Mouse (Mus musculus): ENCODE results near the gene Capn12. TPM values are rescaled to one million over a fixed set of nuclear protein-coding genes. Genes with fewer than 3 reads are reported as not detected.

Gene Capn12
- polyA plus RNA-seq, 1 experiment from 2014 or later: 0.61 TPM

DNA sequence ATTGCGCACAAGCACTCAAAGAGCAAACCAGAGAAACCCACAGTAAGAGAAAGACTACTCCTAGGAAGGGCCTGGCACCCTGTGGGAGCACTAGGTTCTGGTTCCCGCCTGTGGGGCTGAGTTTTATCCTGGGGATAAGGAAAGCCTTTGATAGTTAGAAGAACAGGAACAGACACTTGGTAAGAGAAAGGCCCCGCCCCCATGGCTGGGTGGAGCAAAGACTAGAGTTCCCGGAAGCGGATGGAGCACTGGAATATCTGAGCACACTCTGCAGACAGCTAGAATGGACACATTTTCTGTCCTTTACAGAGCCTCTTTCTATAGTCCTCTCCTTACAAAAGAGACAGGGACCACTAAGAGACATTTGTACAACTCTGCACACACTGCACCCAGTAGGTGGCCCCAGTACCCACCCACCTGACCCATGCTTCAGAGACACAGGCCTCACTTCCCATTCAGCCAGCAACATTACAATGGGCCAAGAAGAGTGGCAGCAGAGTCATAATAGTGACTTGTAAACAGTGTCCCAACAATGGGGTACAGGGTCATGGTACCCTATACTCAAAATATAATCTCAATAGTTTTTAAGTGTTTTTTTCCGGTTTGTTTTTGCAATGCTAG lies 51.3 kb downstream of the Capn12 start:
- Histone ChIP-seq H3K9ac (no peak overlapping the region), H3K4me1 (ENCODE audit: insufficient read depth) (peaks cover 22% of the 10 kb centered on the region), H3K27me3 (ENCODE audit: insufficient read depth, low read length) (no peaks in the 10 kb centered on the region), H3K27ac (ENCODE audit: low read depth) (peak overlapping the region; percentile 21; the same call in 1 of the 2 replicates), H3K36me3 (ENCODE audit: insufficient read depth) (0 out of 2 replicates have a peak, but pooled peaks cover 9% of the 10 kb centered on the region), H3K4me3 (ENCODE audit: low read depth, low read length) (no peak overlapping the region), H3K4me2 (no peak overlapping the region), H3K9me3 (ENCODE audit: low read depth, low read length) (no peaks in the 10 kb centered on the region)
- peak; percentile 63 for DNase-seq
- WGBS: 68% methylated on average over 6 of the region's 6 CpGs
- no peak for TF ChIP-seq CTCF (IDR thresholded peaks at IDR 0.05; ENCODE audit: low read depth)
- ATAC-seq (ENCODE audit: insufficient read depth): no peak

DNA sequence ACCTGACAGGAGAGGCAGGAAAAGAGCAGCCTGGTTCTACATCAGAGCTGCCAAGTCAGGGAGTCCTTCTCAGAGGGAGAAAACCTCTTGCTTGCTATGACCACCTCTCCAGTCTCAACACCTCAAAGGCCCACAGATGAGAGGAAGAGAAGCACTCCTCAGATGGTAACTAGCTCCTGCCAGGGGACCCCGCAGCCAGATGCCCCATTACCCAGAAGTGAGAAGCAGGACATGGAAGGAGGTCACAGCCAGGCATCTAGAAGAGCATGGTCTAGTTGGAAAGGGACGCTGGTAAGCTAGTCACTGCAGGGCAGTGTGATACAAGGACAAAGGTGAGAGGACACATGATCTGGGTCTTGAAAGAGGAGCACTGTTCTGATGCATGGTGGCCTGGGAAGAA lies 52.6 kb downstream of the Capn12 start:
- Histone ChIP-seq H3K36me3 (ENCODE audit: insufficient read depth) (0 out of 2 replicates have a peak, but pooled peaks cover 9% of the 10 kb centered on the region), H3K27ac (ENCODE audit: low read depth) (no peak overlapping the region), H3K4me3 (ENCODE audit: low read depth, low read length) (no peak overlapping the region), H3K27me3 (ENCODE audit: insufficient read depth, low read length) (no peaks in the 10 kb centered on the region), H3K9ac (no peak overlapping the region), H3K4me1 (ENCODE audit: insufficient read depth) (peaks cover 22% of the 10 kb centered on the region), H3K9me3 (ENCODE audit: low read depth, low read length) (no peaks in the 10 kb centered on the region), H3K4me2 (no peak overlapping the region)
- no peak for ATAC-seq (ENCODE audit: insufficient read depth)
- WGBS: 91% methylated on average over 2 of the region's 2 CpGs
- TF ChIP-seq CTCF (IDR thresholded peaks at IDR 0.05; ENCODE audit: low read depth): no peak
- no peak for DNase-seq

DNA sequence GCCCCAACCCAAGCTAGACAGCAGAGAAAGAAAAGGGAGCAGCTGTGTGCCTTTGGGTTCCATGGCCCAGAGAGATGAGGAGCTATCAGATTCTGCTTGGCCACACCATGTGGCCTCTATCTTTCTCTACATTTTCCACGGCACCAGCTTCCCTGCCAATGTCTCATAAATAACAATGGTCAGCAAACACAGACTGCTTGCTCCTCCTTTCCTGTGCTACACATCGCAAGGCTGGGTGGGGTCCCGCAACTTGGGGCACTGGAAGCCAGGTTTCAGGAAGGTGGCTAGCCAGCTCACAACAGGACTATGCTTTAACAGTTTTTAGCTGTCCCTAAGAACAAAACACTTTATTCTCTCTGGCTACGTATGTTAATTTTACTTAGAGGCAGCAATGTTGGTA lies 55.6 kb downstream of the Capn12 start:
- no peak for TF ChIP-seq CTCF (IDR thresholded peaks at IDR 0.05; ENCODE audit: low read depth)
- Histone ChIP-seq H3K27me3 (ENCODE audit: insufficient read depth, low read length) (no peaks in the 10 kb centered on the region), H3K4me1 (ENCODE audit: insufficient read depth) (peaks cover 21% of the 10 kb centered on the region), H3K9ac (no peak overlapping the region), H3K27ac (ENCODE audit: low read depth) (peak overlapping the region; percentile 27; the same call in 1 of the 2 replicates), H3K4me2 (no peak overlapping the region), H3K9me3 (ENCODE audit: low read depth, low read length) (no peaks in the 10 kb centered on the region), H3K4me3 (ENCODE audit: low read depth, low read length) (no peak overlapping the region), H3K36me3 (ENCODE audit: insufficient read depth) (0 out of 2 replicates have a peak, but pooled peaks cover 11% of the 10 kb centered on the region)
- 49% methylated on average over 4 of the region's 4 CpGs for WGBS
- no peak for ATAC-seq (ENCODE audit: insufficient read depth)
- DNase-seq: no peak

DNA sequence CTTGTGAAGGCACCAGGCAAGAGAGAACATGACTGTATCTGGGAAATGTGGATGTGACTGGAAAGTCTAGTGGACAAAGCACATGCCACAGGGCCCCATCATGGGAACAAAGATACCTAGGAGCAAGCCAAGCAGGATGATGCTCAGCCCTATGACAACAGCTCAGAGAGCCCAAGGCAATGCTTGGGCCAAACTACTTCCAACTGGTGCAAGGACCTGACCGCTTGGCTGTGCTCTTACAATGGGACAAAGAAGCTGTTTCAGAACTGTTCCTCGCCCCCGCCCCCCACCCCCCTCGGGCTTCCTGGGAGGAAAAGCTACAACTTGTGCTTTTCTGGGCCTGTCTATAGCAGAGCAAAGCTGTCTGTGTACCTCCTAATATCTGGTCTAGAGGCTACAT lies 57.4 kb downstream of the Capn12 start:
- no peak overlapping the region for H3K4me3 ChIP-seq (ENCODE audit: low read depth, low read length)
- H3K4me2 ChIP-seq: no peak overlapping the region
- WGBS: 83% methylated on average over 4 of the region's 4 CpGs
- DNase-seq: no peak
- H3K9me3 ChIP-seq (ENCODE audit: low read depth, low read length): no peaks in the 10 kb centered on the region
- H3K36me3 ChIP-seq (ENCODE audit: insufficient read depth): peaks cover 21% of the 10 kb centered on the region; the same call in 1 of the 2 replicates
- no peak for ATAC-seq (ENCODE audit: insufficient read depth)
- H3K27me3 ChIP-seq (ENCODE audit: insufficient read depth, low read length): no peaks in the 10 kb centered on the region
- TF ChIP-seq CTCF (IDR thresholded peaks at IDR 0.05; ENCODE audit: low read depth): no peak
- H3K4me1 ChIP-seq (ENCODE audit: insufficient read depth): peaks cover 23% of the 10 kb centered on the region
- H3K9ac ChIP-seq: no peak overlapping the region
- peak overlapping the region; percentile 31; the same call in 1 of the 2 replicates for H3K27ac ChIP-seq (ENCODE audit: low read depth)

DNA sequence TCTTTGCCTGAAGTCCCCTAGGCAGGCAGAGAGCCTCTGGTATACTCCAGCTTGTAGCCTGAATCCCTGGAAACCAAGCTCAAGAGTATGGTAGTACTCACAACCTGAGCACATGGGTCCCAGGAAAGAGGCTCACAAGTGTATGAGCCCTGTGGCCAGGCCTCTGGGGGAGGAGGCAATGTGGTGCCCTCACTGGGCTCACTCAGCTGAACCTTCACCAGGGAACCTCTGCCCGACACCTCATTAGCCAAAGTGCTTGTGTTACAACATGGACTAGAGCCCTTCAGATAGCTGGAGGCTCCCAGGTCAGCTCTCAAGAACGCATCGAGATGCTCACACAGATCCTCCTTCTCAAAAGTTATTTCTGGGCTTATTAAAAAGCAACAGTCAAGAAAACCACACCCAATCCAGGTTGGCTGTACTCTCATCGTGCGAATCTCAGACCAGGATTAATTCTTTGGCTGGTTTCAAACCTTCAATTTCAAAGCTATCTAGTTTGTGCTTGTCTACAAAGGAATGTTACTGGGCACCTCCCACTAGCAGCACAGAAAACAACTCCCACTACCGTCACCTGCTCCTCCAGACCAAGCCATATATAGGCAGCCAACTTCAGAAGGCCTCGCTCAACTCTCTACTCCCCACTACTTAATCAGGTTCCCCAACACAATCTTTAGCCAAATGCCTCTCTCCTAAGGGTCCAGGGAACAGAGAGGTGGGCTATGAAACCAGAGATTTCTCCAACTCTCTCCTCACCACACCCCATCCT lies 58.4 kb downstream of the Capn12 start:
- no peak for TF ChIP-seq CTCF (IDR thresholded peaks at IDR 0.05; ENCODE audit: low read depth)
- Histone ChIP-seq H3K9ac (no peak overlapping the region), H3K9me3 (ENCODE audit: low read depth, low read length) (no peaks in the 10 kb centered on the region), H3K36me3 (ENCODE audit: insufficient read depth) (peaks cover 15% of the 10 kb centered on the region; the same call in 1 of the 2 replicates), H3K27me3 (ENCODE audit: insufficient read depth, low read length) (no peaks in the 10 kb centered on the region), H3K27ac (ENCODE audit: low read depth) (peak overlapping the region; percentile 31; the same call in 1 of the 2 replicates), H3K4me2 (no peak overlapping the region), H3K4me1 (ENCODE audit: insufficient read depth) (peaks cover 26% of the 10 kb centered on the region), H3K4me3 (ENCODE audit: low read depth, low read length) (no peak overlapping the region)
- WGBS: 70% methylated on average over 7 of the region's 7 CpGs
- DNase-seq (no peak), ATAC-seq (ENCODE audit: insufficient read depth) (no peak)

DNA sequence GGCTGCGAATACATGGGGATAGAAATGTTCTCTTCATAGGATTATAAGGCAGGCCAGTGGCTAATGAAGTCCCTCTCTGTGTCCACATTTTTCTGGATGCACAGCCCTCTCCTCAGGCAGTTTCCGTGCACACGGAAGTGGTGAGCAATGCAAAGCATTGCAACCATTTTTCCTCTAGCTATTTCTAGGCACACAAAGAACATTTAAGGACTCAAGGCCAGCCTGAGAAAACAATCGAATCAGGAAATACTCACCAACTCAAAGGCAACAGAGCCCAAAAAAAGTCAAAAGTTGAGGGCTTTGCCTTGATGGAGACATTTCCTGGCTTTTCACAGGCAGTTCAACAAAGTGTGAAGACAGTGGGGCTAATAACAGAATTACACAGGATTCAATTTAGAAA lies 59.9 kb downstream of the Capn12 start:
- Histone ChIP-seq H3K4me1 (ENCODE audit: insufficient read depth) (peaks cover 41% of the 10 kb centered on the region), H3K4me2 (0 out of 2 replicates have a peak overlapping the region, but pooled peaks have one; percentile 5), H3K9me3 (ENCODE audit: low read depth, low read length) (no peaks in the 10 kb centered on the region), H3K9ac (no peak overlapping the region), H3K27ac (ENCODE audit: low read depth) (peak overlapping the region; percentile 75), H3K27me3 (ENCODE audit: insufficient read depth, low read length) (no peaks in the 10 kb centered on the region), H3K36me3 (ENCODE audit: insufficient read depth) (peaks cover 15% of the 10 kb centered on the region; the same call in 1 of the 2 replicates), H3K4me3 (ENCODE audit: low read depth, low read length) (no peak overlapping the region)
- WGBS: 54% methylated on average over 4 of the region's 4 CpGs
- DNase-seq (peak; percentile 53), ATAC-seq (ENCODE audit: insufficient read depth) (no peak)
- TF ChIP-seq CTCF (IDR thresholded peaks at IDR 0.05; ENCODE audit: low read depth): no peak

DNA sequence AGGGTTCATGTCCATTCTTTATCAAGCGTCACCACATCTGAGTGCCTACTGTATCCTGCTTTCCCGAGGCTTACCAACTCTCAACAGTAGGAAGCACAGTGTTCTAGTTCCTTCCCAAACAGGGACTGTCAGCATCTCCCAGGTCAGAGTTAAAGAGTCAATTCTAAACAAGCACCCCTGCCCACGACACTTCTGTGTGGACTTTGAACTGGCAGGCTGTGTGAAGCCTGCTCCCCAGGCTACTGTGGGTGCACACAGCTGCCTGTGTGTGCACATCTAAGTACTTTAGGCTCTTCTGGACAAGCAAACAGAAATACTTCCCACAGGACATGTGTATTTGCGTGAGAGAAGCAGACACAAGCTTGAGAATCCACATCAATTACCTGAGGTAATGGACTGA lies 60.3 kb downstream of the Capn12 start:
- Histone ChIP-seq H3K4me2 (no peak overlapping the region), H3K27me3 (ENCODE audit: insufficient read depth, low read length) (no peaks in the 10 kb centered on the region), H3K36me3 (ENCODE audit: insufficient read depth) (peaks cover 15% of the 10 kb centered on the region; the same call in 1 of the 2 replicates), H3K4me3 (ENCODE audit: low read depth, low read length) (no peak overlapping the region), H3K9ac (no peak overlapping the region), H3K27ac (ENCODE audit: low read depth) (peak overlapping the region; percentile 75), H3K4me1 (ENCODE audit: insufficient read depth) (peaks cover 42% of the 10 kb centered on the region), H3K9me3 (ENCODE audit: low read depth, low read length) (no peaks in the 10 kb centered on the region)
- TF ChIP-seq CTCF (IDR thresholded peaks at IDR 0.05; ENCODE audit: low read depth): no peak
- no peak for DNase-seq
- ATAC-seq (ENCODE audit: insufficient read depth): no peak
- WGBS: 43% methylated on average over 4 of the region's 4 CpGs

Other genes starting within 250 kb of the Capn12 start
- 6.8 and 6.9 TPM in 2 replicates for gene Fbxo27, start 188.6 kb upstream of the Capn12 start, polyA plus RNA-seq (2014; fragmentation: Nextera tagmentation; extraction: Ambion mirVana)
- gene Fbxo17, start 164.6 kb upstream of the Capn12 start, polyA plus RNA-seq (2014; fragmentation: Nextera tagmentation; extraction: Ambion mirVana): 13.6 and 15.8 TPM in 2 replicates
- gene Mrps12, start 139.6 kb upstream of the Capn12 start, polyA plus RNA-seq (2014; fragmentation: Nextera tagmentation; extraction: Ambion mirVana): 131 and 132 TPM in 2 replicates
- gene Sars2, start 139.4 kb upstream of the Capn12 start, polyA plus RNA-seq (2014; fragmentation: Nextera tagmentation; extraction: Ambion mirVana): 27.9 and 31.4 TPM in 2 replicates
- gene Ccer2, start 125.2 kb upstream of the Capn12 start, polyA plus RNA-seq (2014; fragmentation: Nextera tagmentation; extraction: Ambion mirVana): not detected in 2 replicates
- gene Sirt2, start 114.7 kb upstream of the Capn12 start, polyA plus RNA-seq (2014; fragmentation: Nextera tagmentation; extraction: Ambion mirVana): 54.0 and 59.6 TPM in 2 replicates
- gene Nfkbib, start 113.9 kb upstream of the Capn12 start, polyA plus RNA-seq (2014; fragmentation: Nextera tagmentation; extraction: Ambion mirVana): 31.8 and 37.4 TPM in 2 replicates
- 6.8 and 6.9 TPM in 2 replicates for gene Rinl, start 92.5 kb upstream of the Capn12 start, polyA plus RNA-seq (2014; fragmentation: Nextera tagmentation; extraction: Ambion mirVana)
- 254 and 255 TPM in 2 replicates for gene Hnrnpl, start 72.9 kb upstream of the Capn12 start, polyA plus RNA-seq (2014; fragmentation: Nextera tagmentation; extraction: Ambion mirVana)
- gene Ech1, start 56.2 kb upstream of the Capn12 start, polyA plus RNA-seq (2014; fragmentation: Nextera tagmentation; extraction: Ambion mirVana): 127 and 133 TPM in 2 replicates
- gene Lgals4, start 47.6 kb upstream of the Capn12 start, polyA plus RNA-seq (2014; fragmentation: Nextera tagmentation; extraction: Ambion mirVana): 3.2 and 3.7 TPM in 2 replicates
- gene Lgals7, start 17.6 kb upstream of the Capn12 start, polyA plus RNA-seq (2014; fragmentation: Nextera tagmentation; extraction: Ambion mirVana): 1.0 and 1.7 TPM in 2 replicates
- gene Actn4, start 80.9 kb downstream of the Capn12 start, polyA plus RNA-seq (2014; fragmentation: Nextera tagmentation; extraction: Ambion mirVana): 266 and 270 TPM in 2 replicates
- 392 and 398 TPM in 2 replicates for gene Eif3k, start 100.4 kb downstream of the Capn12 start, polyA plus RNA-seq (2014; fragmentation: Nextera tagmentation; extraction: Ambion mirVana)
- 8.5 and 10.7 TPM in 2 replicates for gene Map4k1, start 100.6 kb downstream of the Capn12 start, polyA plus RNA-seq (2014; fragmentation: Nextera tagmentation; extraction: Ambion mirVana)
- gene Ryr1, start 243.8 kb downstream of the Capn12 start, polyA plus RNA-seq (2014; fragmentation: Nextera tagmentation; extraction: Ambion mirVana): 0.22 and 0.45 TPM in 2 replicates

Measured in lung, embryonic 14.5 days (tissue).